Mouse (Mus musculus) midbrain, embryonic 11.5 days (tissue): Measurements from ENCODE around the gene Thnsl2. TPM values are rescaled to one million over a fixed set of nuclear protein-coding genes. Genes with fewer than 3 reads are reported as not detected.

ENCODE experiments used
- ATAC-seq: fragments of 200-750 bp; cut with Nextera tagmentation; 2 replicates; pipeline ENCODE4 v1.8.0; 2017; ENCODE audit warnings: moderate TSS enrichment, moderate library complexity; ENCODE audit not compliant: low FRiP score
- DNase-seq: peaks from one replicate; pipeline ENCODE4 v3.0.0; 2015; ENCODE audit warnings: low spot score; ENCODE audit errors: missing footprints
- H3K27ac ChIP-seq: fragments of 300-500 bp; sonication (generic); 2 replicates; pipeline ENCODE4 v1.5.1; 2014; ENCODE audit warnings: low read depth, low read length
- H3K27me3 ChIP-seq: fragments of 300-500 bp; sonication (generic); 2 replicates; pipeline ENCODE4 v1.6.1; 2014; ENCODE audit warnings: mild to moderate bottlenecking, low read length, moderate library complexity, mixed read lengths; ENCODE audit not compliant: control insufficient read depth, insufficient read depth
- H3K36me3 ChIP-seq: fragments of 300-500 bp; sonication (generic); 2 replicates; pipeline ENCODE4 v1.6.1; 2014; ENCODE audit warnings: mild to moderate bottlenecking, low read length, moderate library complexity, mixed read lengths; ENCODE audit not compliant: control insufficient read depth, insufficient read depth
- H3K4me1 ChIP-seq: fragments of 300-500 bp; sonication (generic); 2 replicates; pipeline ENCODE4 v1.6.1; 2014; ENCODE audit warnings: low read length; ENCODE audit not compliant: control insufficient read depth, insufficient read depth
- H3K4me2 ChIP-seq: fragments of 300-500 bp; sonication (generic); 2 replicates; pipeline ENCODE4 v1.6.1; 2014; ENCODE audit warnings: mild to moderate bottlenecking, moderate library complexity
- H3K4me3 ChIP-seq: fragments of 300-500 bp; sonication (generic); 2 replicates; pipeline ENCODE4 v1.5.1; 2014; ENCODE audit warnings: low read depth, low read length
- H3K9ac ChIP-seq: fragments of 300-500 bp; sonication (generic); 2 replicates; pipeline ENCODE4 v1.6.1; 2014; ENCODE audit warnings: low read length
- H3K9me3 ChIP-seq: fragments of 300-500 bp; sonication (generic); 2 replicates; pipeline ENCODE4 v1.6.1; 2016; ENCODE audit warnings: low read length; ENCODE audit not compliant: control insufficient read depth
- WGBS: fragments of 180-500 bp; shearing (Covaris S2); extraction: QIAGEN DNeasy Blood & Tissue Kit; methylation state at CpG from one replicate; pipeline ENCODE4 v1.1.7; 2014; 5-methylcytosine and 5-hydroxymethylcytosine counted together
- polyA plus RNA-seq: library from polyadenylated mRNA; unstranded; fragments of >200 nt; fragmentation: Nextera tagmentation; extraction: Ambion mirVana; gene quantifications from 2 replicates; pipeline ENCODE4 v1.2.1, GENCODE M21; 2014

The Thnsl2 gene
- 5.3 and 7.4 TPM in 2 replicates for polyA plus RNA-seq

DNA sequence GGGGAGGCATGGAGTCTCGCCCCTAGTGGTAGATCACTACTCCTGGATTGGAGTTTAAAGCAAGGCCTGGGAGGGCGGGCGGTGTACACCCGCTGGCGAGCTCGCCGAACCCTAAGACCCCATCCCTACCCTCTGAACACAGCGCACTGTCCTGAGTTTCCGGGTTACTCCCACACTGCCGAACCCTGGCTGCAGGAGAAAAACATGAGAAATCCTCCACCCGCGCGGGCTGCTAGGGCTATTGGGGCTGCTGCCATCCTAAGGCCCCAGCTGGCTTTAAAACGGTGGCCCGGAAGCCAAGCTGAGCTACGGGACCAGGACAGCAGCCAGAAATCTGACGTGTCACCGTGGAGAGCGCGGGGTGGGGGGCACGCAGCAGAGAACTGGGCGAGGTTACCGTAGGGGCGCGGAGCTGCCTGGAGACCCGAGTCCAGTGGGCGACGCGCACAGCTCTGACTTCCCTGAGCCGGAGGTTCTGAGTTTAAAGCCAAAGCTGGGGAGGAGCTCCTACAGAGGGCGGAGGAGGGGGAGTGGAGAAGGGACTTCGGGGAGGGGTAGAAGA, at the start of gene Thnsl2:
TSS of gene Thnsl2 (minus strand) at position 546 of the 562 bp plus-strand sequence.
- ATAC-seq (peak; percentile 90), DNase-seq (peak; percentile 96)
- H3K9ac ChIP-seq: peak within 1 kb of the TSS; percentile 77
- H3K4me2 ChIP-seq: peak within 1 kb of the TSS; percentile 84
- no peak within 1 kb of the TSS for H3K27ac ChIP-seq
- no peaks in the 10 kb centered on the region for H3K27me3 ChIP-seq
- 1% methylated on average over 32 of the region's 32 CpGs for WGBS
- no peaks in the 10 kb centered on the region for H3K36me3 ChIP-seq
- H3K9me3 ChIP-seq: no peaks in the 10 kb centered on the region
- peak within 1 kb of the TSS; percentile 50 for H3K4me3 ChIP-seq
- peaks cover 4% of the 10 kb centered on the region for H3K4me1 ChIP-seq

DNA sequence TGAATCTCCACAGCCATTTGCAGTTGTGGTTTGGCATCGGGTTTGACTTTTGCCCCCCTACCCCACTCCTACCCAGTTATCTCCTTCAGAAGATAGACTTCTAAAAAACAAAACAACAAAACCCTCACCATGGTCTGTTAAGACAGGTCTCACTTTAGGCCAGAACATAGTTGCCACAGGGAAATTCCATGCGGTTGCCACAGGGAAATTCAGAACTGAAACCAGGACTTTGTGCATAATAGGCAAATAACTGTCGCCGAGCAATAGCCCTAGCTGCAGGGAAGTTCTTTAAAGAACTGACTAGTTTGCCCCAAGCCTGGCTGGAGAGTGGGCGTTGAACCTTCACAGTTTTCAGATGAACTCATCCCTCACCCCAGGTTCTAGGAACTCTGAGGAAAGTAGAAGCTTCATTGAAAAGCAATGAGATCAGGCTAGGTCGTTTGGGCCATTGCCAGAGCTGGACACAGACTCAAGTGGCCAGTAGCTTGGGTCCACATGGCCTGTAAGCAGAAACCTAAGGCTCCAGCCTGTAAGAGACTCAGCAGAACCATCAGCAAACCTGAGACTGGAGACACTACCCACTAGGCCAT, 49.0 kb upstream of the Thnsl2 start:
- no peaks in the 10 kb centered on the region for H3K27me3 ChIP-seq
- no peaks in the 10 kb centered on the region for H3K4me1 ChIP-seq
- H3K4me2 ChIP-seq: no peak overlapping the region
- H3K36me3 ChIP-seq: no peaks in the 10 kb centered on the region
- DNase-seq (no peak), ATAC-seq (no peak)
- 85% methylated on average over 6 of the region's 6 CpGs for WGBS
- no peaks in the 10 kb centered on the region for H3K9me3 ChIP-seq
- H3K9ac ChIP-seq: no peak overlapping the region
- H3K27ac ChIP-seq: no peak overlapping the region
- H3K4me3 ChIP-seq: no peak overlapping the region

DNA sequence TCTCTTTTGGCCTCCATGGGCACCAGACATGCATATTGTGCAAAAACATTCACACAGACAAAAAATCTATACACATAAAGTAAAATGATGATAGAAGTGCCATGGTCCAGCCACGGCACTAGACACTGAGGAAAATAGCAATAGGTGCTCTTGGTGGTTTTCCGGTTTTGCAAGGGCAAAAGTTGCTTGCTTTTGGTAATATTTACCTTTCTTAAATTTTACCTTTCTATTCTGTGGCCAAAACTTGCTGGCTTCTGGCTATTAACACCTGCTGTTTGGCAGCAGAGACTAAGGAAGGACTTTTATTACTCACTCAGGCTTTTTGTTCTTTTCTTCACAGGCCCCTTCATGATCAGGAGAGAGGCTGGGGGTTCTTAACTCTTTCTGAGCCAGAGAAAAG, 46.3 kb upstream of the Thnsl2 start:
- no peaks in the 10 kb centered on the region for H3K36me3 ChIP-seq
- no peaks in the 10 kb centered on the region for H3K4me1 ChIP-seq
- 94% methylated on average over 2 of the region's 2 CpGs for WGBS
- H3K4me3 ChIP-seq: no peak overlapping the region
- H3K4me2 ChIP-seq: no peak overlapping the region
- no peak for DNase-seq
- no peak for ATAC-seq
- no peaks in the 10 kb centered on the region for H3K27me3 ChIP-seq
- H3K27ac ChIP-seq: no peak overlapping the region
- H3K9ac ChIP-seq: no peak overlapping the region
- no peaks in the 10 kb centered on the region for H3K9me3 ChIP-seq

DNA sequence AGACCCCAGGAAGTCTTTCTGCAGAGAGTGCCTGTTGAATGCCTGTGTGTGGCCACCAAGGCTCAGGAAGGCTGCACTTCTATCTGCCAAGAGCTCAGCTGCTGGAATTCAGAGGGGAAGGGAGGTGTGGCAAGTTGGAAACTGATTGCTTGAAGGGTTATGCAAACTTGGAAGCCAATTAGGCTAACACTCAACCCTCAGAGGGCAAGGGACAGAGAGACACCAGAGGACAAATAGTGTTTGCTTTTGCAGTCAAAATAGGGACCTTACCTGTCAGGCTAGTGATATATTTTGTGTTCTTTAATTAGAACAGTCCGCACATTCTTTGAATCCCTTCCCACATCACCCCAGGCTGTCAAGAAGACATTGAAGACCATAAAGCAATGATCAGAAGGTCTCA, 45.3 kb upstream of the Thnsl2 start:
- ATAC-seq (no peak), DNase-seq (no peak)
- Histone ChIP-seq H3K27me3 (no peaks in the 10 kb centered on the region), H3K9ac (no peak overlapping the region), H3K36me3 (no peaks in the 10 kb centered on the region), H3K4me3 (no peak overlapping the region), H3K4me2 (no peak overlapping the region), H3K9me3 (no peaks in the 10 kb centered on the region), H3K27ac (no peak overlapping the region), H3K4me1 (no peaks in the 10 kb centered on the region)
- 90% methylated on average over 1 of the region's 1 CpGs for WGBS

DNA sequence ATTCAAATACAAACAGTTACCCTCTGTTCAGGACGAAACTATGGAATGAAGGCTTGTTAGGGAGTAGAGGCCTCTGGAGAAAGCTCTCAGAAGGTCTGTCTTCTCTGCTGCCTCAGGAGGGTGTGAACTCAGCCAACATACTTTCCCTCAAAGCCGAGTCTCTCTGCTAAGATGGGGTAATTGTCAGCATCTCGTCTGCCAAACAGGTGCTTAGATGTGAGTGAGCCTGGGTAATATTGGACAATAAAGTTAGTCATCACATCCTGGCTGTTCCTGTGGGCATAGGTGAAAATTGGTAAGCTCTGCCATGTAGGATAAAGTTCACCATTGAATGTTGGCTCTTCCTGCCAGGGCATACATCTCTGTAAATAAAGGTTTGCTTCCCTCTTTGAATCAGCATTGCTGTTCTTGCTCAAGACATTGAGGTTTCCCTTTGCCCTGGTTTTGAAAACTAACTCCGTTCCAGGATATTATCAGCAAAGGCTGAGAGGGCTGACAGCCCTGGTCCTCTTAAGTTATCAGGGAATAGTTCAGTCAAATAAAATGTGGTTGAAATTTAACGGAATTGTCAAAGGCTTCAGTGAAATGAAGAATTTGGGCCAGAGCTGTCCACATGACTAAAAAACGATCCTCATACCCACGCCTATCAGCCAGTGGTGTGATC, 40.8 kb upstream of the Thnsl2 start:
- Histone ChIP-seq H3K4me3 (no peak overlapping the region), H3K36me3 (no peaks in the 10 kb centered on the region), H3K9ac (no peak overlapping the region), H3K27ac (no peak overlapping the region), H3K27me3 (no peaks in the 10 kb centered on the region), H3K9me3 (no peaks in the 10 kb centered on the region), H3K4me1 (no peaks in the 10 kb centered on the region), H3K4me2 (no peak overlapping the region)
- 92% methylated on average over 7 of the region's 7 CpGs for WGBS
- no peak for DNase-seq
- no peak for ATAC-seq

DNA sequence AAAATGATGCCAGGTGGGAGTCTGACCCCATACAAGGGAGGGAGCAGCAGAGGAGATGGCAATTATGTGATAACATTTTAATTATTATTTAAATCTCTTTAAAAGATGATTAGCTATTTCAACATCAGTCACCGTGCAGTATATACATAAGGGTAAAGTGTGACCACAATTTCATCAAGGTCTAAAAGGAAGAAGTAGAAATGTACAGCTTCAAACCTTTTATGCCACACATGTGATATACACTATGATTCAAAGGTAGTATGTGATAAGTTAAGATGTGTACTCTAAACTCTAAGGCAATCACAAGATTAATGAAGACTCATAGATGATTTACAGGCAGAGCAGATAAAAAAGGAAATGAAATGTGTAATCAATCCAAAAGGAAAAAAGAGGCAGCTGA, 36.4 kb upstream of the Thnsl2 start:
- no peak overlapping the region for H3K4me3 ChIP-seq
- 91% methylated on average over 1 of the region's 1 CpGs for WGBS
- H3K36me3 ChIP-seq: no peaks in the 10 kb centered on the region
- no peaks in the 10 kb centered on the region for H3K4me1 ChIP-seq
- no peak overlapping the region for H3K4me2 ChIP-seq
- H3K9me3 ChIP-seq: no peaks in the 10 kb centered on the region
- H3K27me3 ChIP-seq: no peaks in the 10 kb centered on the region
- H3K27ac ChIP-seq: no peak overlapping the region
- ATAC-seq (no peak), DNase-seq (no peak)
- H3K9ac ChIP-seq: no peak overlapping the region

DNA sequence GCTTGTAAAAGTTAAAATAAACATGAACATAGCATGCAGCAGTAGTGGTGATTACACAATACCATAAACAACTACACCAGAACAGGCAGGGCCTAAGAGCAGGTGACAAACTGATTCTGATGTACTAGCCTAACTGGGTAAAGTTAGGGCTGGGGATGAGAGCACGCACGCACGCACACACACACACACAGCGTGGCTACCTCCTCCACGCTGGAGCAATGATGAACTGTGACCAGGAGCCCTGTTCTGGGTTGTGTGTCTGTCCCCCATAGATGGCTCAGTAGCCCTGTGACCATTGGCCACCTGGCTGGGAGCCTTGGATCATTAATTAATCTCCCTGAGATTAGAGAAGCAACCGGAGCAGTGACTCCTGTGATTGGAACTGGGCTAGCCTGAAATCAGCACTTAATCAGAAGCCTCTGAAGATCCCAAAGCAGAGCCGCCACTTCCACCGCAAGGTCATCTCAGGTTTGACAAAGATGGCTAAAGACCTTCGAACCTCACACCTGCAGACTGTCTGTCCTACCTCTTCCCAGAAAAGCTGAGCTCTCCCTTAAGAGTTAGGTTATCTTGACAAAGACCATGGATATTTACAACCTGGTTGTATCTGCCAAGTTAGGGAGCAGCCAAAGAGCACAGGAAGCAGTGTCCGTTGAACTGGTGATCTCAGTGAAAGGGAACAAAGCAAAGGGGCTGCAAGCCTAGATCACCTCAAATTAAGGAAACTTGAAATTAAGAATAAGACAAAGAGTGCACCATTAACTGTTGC, 28.8 kb upstream of the Thnsl2 start:
- Histone ChIP-seq H3K36me3 (no peaks in the 10 kb centered on the region), H3K4me1 (no peaks in the 10 kb centered on the region), H3K4me2 (no peak overlapping the region), H3K9me3 (no peaks in the 10 kb centered on the region), H3K9ac (no peak overlapping the region), H3K4me3 (no peak overlapping the region), H3K27me3 (no peaks in the 10 kb centered on the region), H3K27ac (no peak overlapping the region)
- 90% methylated on average over 10 of the region's 10 CpGs for WGBS
- DNase-seq (no peak), ATAC-seq (no peak)

DNA sequence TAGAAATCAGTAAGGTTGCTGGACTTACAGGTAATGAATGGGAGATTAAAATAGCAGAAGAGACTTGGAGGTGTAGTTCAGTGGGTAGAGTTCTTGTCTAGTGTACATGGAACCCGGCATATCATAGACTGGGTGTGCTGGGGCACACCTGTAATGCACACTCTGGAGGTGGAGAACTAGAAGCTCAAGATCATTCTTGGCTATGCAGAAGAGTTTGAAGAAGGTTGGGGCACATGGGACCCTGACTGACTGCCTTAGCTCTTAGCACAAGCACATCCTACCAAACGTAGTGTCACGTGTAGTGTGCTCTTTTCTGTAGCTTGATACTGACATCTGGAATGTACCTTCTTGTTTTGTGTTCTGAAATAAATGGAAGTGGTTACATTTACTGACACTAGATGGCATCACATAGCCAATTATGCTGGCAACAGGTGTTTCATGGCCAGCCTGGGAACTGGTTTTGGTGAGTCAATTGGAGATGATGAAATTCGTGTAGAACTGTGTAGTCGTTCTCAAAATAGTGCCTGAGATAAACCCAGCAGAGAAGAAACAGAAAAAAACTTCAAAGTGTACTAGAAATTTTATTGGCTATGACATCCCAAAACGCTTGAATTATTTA, 22.4 kb upstream of the Thnsl2 start:
- H3K27ac ChIP-seq: no peak overlapping the region
- DNase-seq: peak; percentile 87
- WGBS: 60% methylated on average over 6 of the region's 6 CpGs

More for the DNA sequence above, 22.4 kb upstream of the Thnsl2 start:
- Histone ChIP-seq H3K4me2 (no peak overlapping the region), H3K9me3 (no peaks in the 10 kb centered on the region), H3K27me3 (no peaks in the 10 kb centered on the region), H3K36me3 (no peaks in the 10 kb centered on the region), H3K4me3 (no peak overlapping the region), H3K9ac (no peak overlapping the region), H3K4me1 (no peaks in the 10 kb centered on the region)
- 0 out of 2 replicates have a peak, but pooled peaks have one; percentile 33 for ATAC-seq
